Mouse (Mus musculus) urinary bladder, postnatal 14 days (tissue): ENCODE results near the gene Mrpl19.

Experiments used
- DNase-seq: peaks from one replicate; pipeline ENCODE4 v3.0.0; 2021; ENCODE audit warnings: low spot score

The Mrpl19 gene

GRCm38 (mm10) chr6:81929402-81929801 is 36.4 kb downstream of the Mrpl19 start:
- no peak for DNase-seq

- DNase-seq = no peak
Observed at GRCm38 (mm10) chr6:81924304-81924703, 41.5 kb downstream of the Mrpl19 start.

GRCm38 (mm10) chr6:81923523-81924142 is 42.1 kb downstream of the Mrpl19 start, which contains the start of gene Gcfc2:
TSS of gene Gcfc2 (plus strand) at chr6:81923669.
- peak; percentile 95 for DNase-seq

- no peak for DNase-seq
Observed at GRCm38 (mm10) chr6:81912177-81912576, 53.6 kb downstream of the Mrpl19 start.

GRCm38 (mm10) chr6:81911713-81912112 is 54.0 kb downstream of the Mrpl19 start:
- DNase-seq = no peak

GRCm38 (mm10) chr6:81911244-81911643 is 54.5 kb downstream of the Mrpl19 start:
- DNase-seq = no peak

GRCm38 (mm10) chr6:81910302-81910855 is 55.4 kb downstream of the Mrpl19 start:
- DNase-seq = no peak
